Mouse (Mus musculus) layer of hippocampus, adult 8-10 months (tissue): Measurements from ENCODE around the gene Paqr7. TPM values are rescaled to one million over a fixed set of nuclear protein-coding genes. Genes with fewer than 3 reads are reported as not detected.

Experiments
- DNase-seq, 2 experiments: peaks; one replicate each; pipeline ENCODE4 v3.0.0; 2022; ENCODE audit warnings: low spot score in 2 of 2
- total RNA-seq, 4 experiments: library from RNA; stranded (reverse); gene quantifications; 2 replicates each; pipeline ENCODE4 v1.2.4; 2022

Gene Paqr7
- 10 to 100 TPM; 55.4 to 75.1 (median 63.4) TPM for total RNA-seq

DNA sequence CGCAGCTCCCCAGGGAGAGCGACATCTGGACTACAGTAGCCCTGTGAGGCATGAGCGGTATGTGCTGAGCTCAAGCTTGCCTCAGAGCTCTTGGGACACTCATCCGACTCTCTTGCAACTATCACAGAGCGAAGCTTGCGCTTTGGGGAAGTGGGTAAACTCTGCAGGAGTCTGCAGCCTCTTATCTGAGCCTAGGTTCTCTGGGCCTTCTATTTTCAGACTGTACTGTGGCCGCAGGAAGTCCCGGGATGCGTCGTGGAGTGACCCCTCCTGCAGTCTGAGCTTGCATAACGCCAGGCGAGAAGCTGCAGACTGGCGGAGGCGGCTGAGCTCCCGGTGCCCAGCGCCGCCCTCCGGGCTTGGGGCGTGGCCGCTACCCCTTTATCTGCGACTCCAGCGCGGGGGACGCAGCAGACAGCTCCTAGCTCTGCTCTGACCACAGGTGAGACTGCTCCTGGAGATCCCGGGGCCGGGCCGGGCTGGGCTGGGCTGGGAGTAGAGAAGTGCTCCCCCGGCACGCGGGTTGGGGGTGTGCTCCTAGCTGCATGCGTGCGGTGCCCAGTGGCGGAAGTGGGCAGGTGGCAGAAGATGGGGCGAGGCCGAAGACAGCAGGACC is at the start of gene Paqr7:
Gene Paqr7, plus strand, starts transcription at position 103 of the 616 bp plus-strand sequence.
- peak in 1 of 2 experiments; percentile 82 for DNase-seq

DNA sequence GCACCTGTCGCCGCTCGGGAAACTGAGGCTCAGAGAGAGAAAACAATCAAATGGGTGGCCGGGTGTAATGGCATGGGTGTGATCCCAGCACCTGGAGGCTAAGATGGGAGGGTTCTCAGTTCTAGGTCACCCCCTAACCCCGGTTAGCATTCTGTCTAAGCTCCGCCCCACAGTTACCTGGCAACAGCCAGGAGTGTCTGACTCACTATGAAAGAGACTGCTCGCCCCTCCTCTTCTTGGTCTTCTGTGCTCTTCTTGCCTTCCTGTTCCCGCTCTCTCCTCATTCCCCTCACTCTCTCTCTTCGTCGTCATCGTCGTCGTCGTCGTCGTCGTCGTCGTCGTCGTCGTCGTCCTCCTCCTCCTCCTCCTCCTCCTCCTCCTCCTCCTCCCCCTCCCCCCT is 48.5 kb upstream of the Paqr7 start:
- DNase-seq = no peak

- DNase-seq = peak in 1 of 2 experiments; percentile 46
Measured at GRCm38 (mm10) chr4:134449595-134450391, 46.7 kb upstream of the Paqr7 start.

DNA sequence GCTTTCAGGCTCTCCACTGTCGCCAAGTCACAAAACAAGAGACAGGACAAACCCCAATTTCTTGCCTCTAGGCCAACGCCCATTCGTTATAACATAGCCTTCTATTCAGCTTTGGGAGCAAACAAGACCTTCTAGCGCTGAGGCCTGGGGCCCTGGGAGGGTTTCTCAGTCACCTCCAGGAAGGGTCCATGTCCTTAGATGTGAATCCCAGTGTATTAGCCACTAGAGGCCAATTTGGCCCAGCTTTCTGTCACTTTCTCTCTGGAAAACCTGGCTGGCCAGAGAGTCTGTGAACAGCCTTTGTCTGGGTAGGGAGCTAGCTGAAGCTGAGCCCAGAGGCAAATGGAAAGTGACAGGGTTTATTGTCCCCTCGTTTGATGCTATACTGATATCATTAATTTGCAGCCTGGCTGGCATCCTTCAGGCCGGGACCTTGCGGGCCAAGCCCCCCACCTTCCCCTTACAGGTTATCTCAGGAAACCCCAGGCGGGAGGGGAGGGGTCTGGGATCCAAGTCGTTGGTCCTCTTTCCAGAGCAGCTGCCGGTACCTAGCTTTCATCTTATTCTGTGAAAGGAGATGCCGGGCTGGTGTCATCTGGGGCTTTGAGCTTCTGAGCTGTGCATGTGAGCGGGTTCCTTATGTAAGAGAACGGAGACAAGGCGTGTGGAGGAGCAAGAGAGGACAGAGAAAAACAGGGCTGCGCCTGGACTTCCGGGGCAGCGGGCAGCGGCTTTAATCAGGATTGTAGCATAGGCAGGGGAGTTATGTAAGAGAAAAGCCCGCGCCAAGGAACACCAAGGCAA is 45.9 kb upstream of the Paqr7 start:
- DNase-seq = peak; percentile 55 to 68

GRCm38 (mm10) chr4:134451484-134451883 is 45.0 kb upstream of the Paqr7 start:
- no peak for DNase-seq

GRCm38 (mm10) chr4:134453619-134454400 is 42.7 kb upstream of the Paqr7 start:
- DNase-seq = no peak

- no peak for DNase-seq
Measured at GRCm38 (mm10) chr4:134455310-134455709, 41.2 kb upstream of the Paqr7 start.

GRCm38 (mm10) chr4:134457130-134457825 is 39.2 kb upstream of the Paqr7 start:
- no peak for DNase-seq

DNA sequence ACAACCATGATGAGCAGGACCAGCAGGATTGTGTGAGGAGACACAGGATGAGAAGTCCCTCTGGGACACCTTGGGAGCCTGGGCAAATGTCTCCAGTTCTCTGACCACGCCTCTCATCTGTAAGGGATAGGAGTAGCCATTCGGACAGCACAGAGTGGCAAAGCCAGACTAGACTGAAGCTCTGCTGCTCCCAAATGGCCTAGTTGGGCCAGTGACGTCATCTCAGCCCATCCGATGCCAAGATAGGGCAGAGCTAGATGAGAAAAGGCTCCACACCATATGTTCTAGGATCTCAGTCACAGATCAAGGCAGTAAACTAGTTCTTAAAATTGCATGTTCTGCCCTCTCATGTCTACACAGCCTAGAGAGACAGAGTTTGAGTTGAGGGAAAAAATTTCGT is 37.6 kb upstream of the Paqr7 start:
- no peak for DNase-seq

- DNase-seq = no peak
Measured at GRCm38 (mm10) chr4:134460277-134460676, 36.2 kb upstream of the Paqr7 start.

DNA sequence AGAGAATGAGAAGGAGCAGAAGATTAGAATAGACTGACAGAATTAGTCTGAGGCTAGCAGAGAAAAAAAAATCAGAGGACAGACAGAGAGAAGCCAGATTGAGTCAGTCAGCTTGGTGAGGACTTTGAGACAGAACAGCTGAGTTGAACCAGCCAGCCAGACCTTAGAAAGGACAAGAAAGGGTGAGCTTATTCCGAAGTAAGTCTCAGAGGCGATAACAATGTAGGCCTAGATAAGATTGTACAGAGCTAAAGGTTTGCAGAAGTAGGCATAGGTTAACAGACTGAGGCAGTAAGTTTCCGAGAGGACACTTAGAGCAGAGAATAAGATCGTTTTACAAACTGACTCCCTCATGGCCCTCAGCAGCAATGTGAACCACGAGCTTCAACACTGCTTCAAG is 35.2 kb upstream of the Paqr7 start:
- no peak for DNase-seq

DNA sequence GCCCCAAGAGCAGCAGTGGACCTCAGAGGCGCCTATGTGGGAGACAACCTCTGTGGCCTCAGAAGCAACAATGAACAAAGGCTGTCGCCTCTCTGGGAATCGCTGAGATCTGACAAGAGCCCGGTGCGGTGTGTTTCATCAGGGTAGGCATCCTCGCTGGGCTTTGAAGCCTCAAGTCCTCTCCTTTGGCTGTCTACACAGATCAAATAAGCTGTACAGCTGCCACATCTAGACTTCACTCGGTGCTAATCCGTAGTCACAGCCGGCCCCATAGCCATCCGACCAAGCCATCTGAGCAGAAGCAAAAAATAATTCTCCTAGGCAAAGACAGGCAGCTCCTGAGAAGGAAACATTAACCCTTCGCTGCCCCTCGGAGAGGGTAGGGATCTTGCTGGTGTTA is 30.7 kb upstream of the Paqr7 start:
- DNase-seq = no peak

- DNase-seq = no peak
Measured at GRCm38 (mm10) chr4:134466381-134467262, 29.9 kb upstream of the Paqr7 start.

DNA sequence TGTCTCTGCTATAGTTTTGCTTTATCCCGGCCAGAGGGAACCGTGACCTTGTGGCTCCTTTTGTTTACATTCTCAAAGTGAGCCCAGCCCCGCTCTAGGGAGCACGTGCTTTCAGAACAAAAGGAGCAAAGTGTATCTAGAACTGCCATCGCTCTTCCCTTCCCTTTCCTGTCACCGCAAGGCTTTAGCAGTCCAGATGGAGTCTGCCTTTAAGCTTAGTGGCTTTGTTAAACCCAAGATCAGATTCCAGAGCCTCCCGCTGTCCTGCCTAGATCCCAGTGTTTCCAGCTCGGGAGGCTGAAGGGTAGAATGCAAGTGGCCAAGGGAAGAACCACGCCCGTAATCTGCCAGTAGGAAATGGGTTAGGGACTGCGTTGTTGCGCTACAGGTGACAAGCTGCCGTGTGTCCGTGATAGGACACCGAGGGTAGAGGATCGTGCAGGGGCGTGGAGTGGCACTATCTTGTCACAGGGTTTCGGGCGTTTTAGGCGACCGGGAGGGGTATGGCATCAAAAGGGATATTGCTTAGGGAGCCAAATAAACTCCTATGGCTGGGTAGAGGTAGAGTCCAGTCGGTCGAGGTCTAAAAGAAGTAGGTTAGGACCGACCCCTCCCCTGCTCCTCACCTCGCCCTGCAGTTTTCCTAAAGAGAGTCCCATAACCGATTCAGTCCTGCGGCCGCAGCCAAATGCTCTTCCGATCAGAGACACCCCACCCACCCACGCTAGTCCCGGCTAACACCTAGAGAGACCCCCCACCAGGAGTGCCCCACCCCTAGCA is 28.9 kb upstream of the Paqr7 start:
- no peak for DNase-seq

DNA sequence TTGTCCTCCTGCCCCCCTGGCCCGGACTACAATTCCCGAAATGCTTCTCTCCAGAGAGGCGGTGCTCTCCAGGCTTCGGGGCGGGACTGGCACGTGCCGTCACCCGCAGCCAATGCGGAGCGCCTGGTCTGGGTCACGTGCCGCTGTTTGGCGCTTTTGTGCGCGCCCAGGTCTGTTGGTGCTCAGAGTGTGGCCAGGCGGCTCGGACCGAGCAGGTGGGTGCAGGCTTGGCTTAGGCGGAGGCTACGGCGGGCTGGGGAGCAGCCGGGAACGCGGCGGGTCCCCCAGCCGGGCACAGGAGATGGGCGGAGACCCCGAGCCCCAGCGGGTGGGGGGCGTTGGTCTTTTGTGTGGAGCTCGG is 28.3 kb upstream of the Paqr7 start, which contains the start of gene Stmn1:
Gene Stmn1, plus strand, starts transcription at position 106 of the 361 bp plus-strand sequence.
- DNase-seq = peak; percentile 94 to 95

GRCm38 (mm10) chr4:134468578-134469266 is 27.8 kb upstream of the Paqr7 start:
- peak; percentile 87 to 91 for DNase-seq

GRCm38 (mm10) chr4:134469341-134469796 is 27.1 kb upstream of the Paqr7 start:
- DNase-seq = no peak

DNA sequence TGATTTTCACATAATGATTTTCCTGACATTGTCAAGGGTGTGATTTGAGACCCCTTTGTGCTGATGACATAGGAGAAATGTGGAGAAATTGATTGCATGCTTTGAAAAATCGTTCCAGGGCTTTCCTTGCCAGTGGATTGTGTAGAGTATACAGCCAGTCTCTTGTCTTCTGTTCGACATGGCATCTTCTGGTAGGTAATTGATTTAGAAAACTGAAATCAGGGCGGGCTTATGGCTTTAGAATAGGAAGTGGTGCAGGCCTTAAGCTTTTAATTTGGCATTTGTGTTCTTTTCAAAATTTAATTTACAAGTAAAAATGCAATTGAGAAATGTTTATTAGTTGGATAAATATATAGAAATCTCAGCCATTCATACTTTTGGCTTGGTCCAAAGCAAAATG is 26.5 kb upstream of the Paqr7 start:
- DNase-seq = no peak
